Mouse (Mus musculus) thymus, postnatal 14 days (tissue): ENCODE results near the gene Cers6.

Experiments used
- DNase-seq: peaks from one replicate; pipeline ENCODE4 v3.0.0; 2021

The Cers6 gene

GRCm38 (mm10) chr2:68884573-68884972 is 23.3 kb downstream of the Cers6 start:
- DNase-seq, result no peak

- no peak for DNase-seq
Measured at GRCm38 (mm10) chr2:68885206-68885605, 24.0 kb downstream of the Cers6 start.

- no peak for DNase-seq
Measured at GRCm38 (mm10) chr2:68885766-68886496, 24.7 kb downstream of the Cers6 start.

- DNase-seq, result no peak
Measured at GRCm38 (mm10) chr2:68886661-68887060, 25.4 kb downstream of the Cers6 start.

GRCm38 (mm10) chr2:68888094-68888705 is 27.0 kb downstream of the Cers6 start:
- DNase-seq, result no peak

- DNase-seq, result no peak
Measured at GRCm38 (mm10) chr2:68889661-68890170, 28.5 kb downstream of the Cers6 start.

GRCm38 (mm10) chr2:68892476-68892875 is 31.2 kb downstream of the Cers6 start:
- no peak for DNase-seq

- no peak for DNase-seq
Measured at GRCm38 (mm10) chr2:68895044-68895764, 34.0 kb downstream of the Cers6 start.

- DNase-seq, result no peak
Measured at GRCm38 (mm10) chr2:68896196-68896595, 35.0 kb downstream of the Cers6 start.

- no peak for DNase-seq
Measured at GRCm38 (mm10) chr2:68899770-68900521, 38.7 kb downstream of the Cers6 start.

- no peak for DNase-seq
Measured at GRCm38 (mm10) chr2:68900640-68901378, 39.6 kb downstream of the Cers6 start.

- DNase-seq, result no peak
Measured at GRCm38 (mm10) chr2:68901708-68902107, 40.5 kb downstream of the Cers6 start.

- DNase-seq, result no peak
Measured at GRCm38 (mm10) chr2:68902546-68902945, 41.3 kb downstream of the Cers6 start.

- no peak for DNase-seq
Measured at GRCm38 (mm10) chr2:68906921-68907320, 45.7 kb downstream of the Cers6 start.

GRCm38 (mm10) chr2:68907721-68908463 is 46.7 kb downstream of the Cers6 start:
- DNase-seq, result peak; percentile 88

- DNase-seq, result no peak
Measured at GRCm38 (mm10) chr2:68910727-68911126, 49.5 kb downstream of the Cers6 start.

GRCm38 (mm10) chr2:68911587-68912483 is 50.6 kb downstream of the Cers6 start:
- no peak for DNase-seq

- no peak for DNase-seq
Measured at GRCm38 (mm10) chr2:68915742-68916141, 54.5 kb downstream of the Cers6 start.

GRCm38 (mm10) chr2:68916299-68916698 is 55.1 kb downstream of the Cers6 start:
- no peak for DNase-seq

- no peak for DNase-seq
Measured at GRCm38 (mm10) chr2:68917010-68917409, 55.8 kb downstream of the Cers6 start.
